Mouse (Mus musculus) CH12.LX (cell line): ENCODE measurements around the gene Tbx21. TPM values are rescaled to one million over a fixed set of nuclear protein-coding genes. Genes with fewer than 3 reads are reported as not detected.
A peak's percentile ranks its signal among the peaks of the same experiment; 100 is the strongest.

Experiments
- DNase-seq: peaks from one replicate; pipeline ENCODE4 v3.0.0-alpha.2; 2013; ENCODE audit errors: extremely low read depth
- H3K27ac ChIP-seq: 2 replicates; pipeline ENCODE4 v1.5.1; 2012; ENCODE audit warnings: low read depth, mild to moderate bottlenecking, control low read depth, moderate library complexity; ENCODE audit not compliant: insufficient read depth
- H3K27me3 ChIP-seq: replicated peaks from 2 replicates; pipeline ENCODE3; 2012; ENCODE audit warnings: inconsistent platforms
- H3K36me3 ChIP-seq, 2 experiments: replicated peaks in 1 of 2; 2 replicates each; pipeline versions ENCODE3 to v1.6.1; 2012; ENCODE audit warnings: inconsistent platforms in 1 of 2, low read length in 1 of 2, mild to moderate bottlenecking in 1 of 2, mixed read lengths in 1 of 2, moderate library complexity in 1 of 2; ENCODE audit not compliant: control insufficient read depth in 1 of 2, insufficient read depth in 1 of 2
- H3K4me1 ChIP-seq, 2 experiments: 2 replicates each; pipeline ENCODE4 v1.6.1; 2012; ENCODE audit warnings: inconsistent platforms in 1 of 2, moderate library complexity in 1 of 2; ENCODE audit not compliant: insufficient read depth in 2 of 2, control insufficient read depth in 1 of 2
- H3K4me2 ChIP-seq: 2 replicates; pipeline ENCODE4 v1.6.1; 2012; ENCODE audit warnings: low read depth, mild to moderate bottlenecking, control low read depth; ENCODE audit not compliant: poor library complexity, insufficient read depth, severe bottlenecking
- H3K4me3 ChIP-seq, 3 experiments: fragments of 150-350 bp in 1 of 3; sonication (generic) in 1 of 3; replicated peaks in 1 of 3; 2 replicates each; pipeline versions ENCODE3 to v1.5.1; 2011 to 2012; ENCODE audit warnings: low read depth in 2 of 3, low read length in 2 of 3, mild to moderate bottlenecking in 2 of 3, moderate library complexity in 2 of 3, control low read depth in 1 of 3, improper control_type of control experiment in 1 of 3, inconsistent platforms in 1 of 3, mixed read lengths in 1 of 3; ENCODE audit not compliant: poor library complexity in 1 of 3
- H3K79me2 ChIP-seq: replicated peaks from 2 replicates; pipeline ENCODE4 v1.6.1; 2012; ENCODE audit warnings: mild to moderate bottlenecking, moderate library complexity; ENCODE audit not compliant: control insufficient read depth, poor library complexity, insufficient read depth, severe bottlenecking; ENCODE audit errors: extremely low read depth
- H3K9ac ChIP-seq: 2 replicates; pipeline ENCODE4 v1.6.1; 2012; ENCODE audit warnings: low read depth, mild to moderate bottlenecking, control low read depth, moderate library complexity; ENCODE audit not compliant: insufficient read depth
- H3K9me3 ChIP-seq: replicated peaks from 2 replicates; pipeline ENCODE3; 2012; ENCODE audit warnings: low read length, inconsistent platforms, mixed read lengths
- CHD1 ChIP-seq: IDR thresholded peaks from 2 replicates; pipeline ENCODE4 v1.6.1; 2012; ENCODE audit warnings: low read depth, low read length, improper control_type of control experiment, inconsistent platforms
- CHD2 ChIP-seq: IDR thresholded peaks from 2 replicates; pipeline ENCODE4 v1.6.1; 2011; ENCODE audit warnings: low read length, improper control_type of control experiment
- CTCF ChIP-seq, 2 experiments: IDR thresholded peaks in 1 of 2; conservative IDR thresholded peaks in 1 of 2; 2 replicates each; pipeline ENCODE4 v1.5.1; 2011 to 2012; ENCODE audit warnings: low read depth in 2 of 2, low read length in 2 of 2, improper control_type of control experiment in 1 of 2, inconsistent platforms in 1 of 2, mild to moderate bottlenecking in 1 of 2, moderate library complexity in 1 of 2
- ELF1 ChIP-seq: IDR thresholded peaks from 2 replicates; pipeline ENCODE4 v1.6.1; 2014; ENCODE audit warnings: low read depth, mild to moderate bottlenecking, inconsistent platforms, low read length, improper control_type of control experiment
- HCFC1 ChIP-seq: IDR thresholded peaks from 2 replicates; pipeline ENCODE4 v1.6.1; 2012; ENCODE audit warnings: low read depth, mild to moderate bottlenecking, inconsistent platforms, low read length, improper control_type of control experiment
- JUN ChIP-seq: IDR thresholded peaks from 2 replicates; pipeline ENCODE4 v1.6.1; 2011; ENCODE audit warnings: low read depth, mild to moderate bottlenecking, low read length, improper control_type of control experiment, moderate library complexity; ENCODE audit not compliant: insufficient read depth
- MAX ChIP-seq: IDR thresholded peaks from 2 replicates; pipeline ENCODE4 v1.6.1; 2011; ENCODE audit warnings: low read length, improper control_type of control experiment
- MXI1 ChIP-seq: IDR thresholded peaks from 2 replicates; pipeline ENCODE4 v1.6.1; 2011; ENCODE audit warnings: mild to moderate bottlenecking, low read depth, low read length, improper control_type of control experiment
- NELFE ChIP-seq: IDR thresholded peaks from 2 replicates; pipeline ENCODE4 v1.6.1; 2011; ENCODE audit warnings: low read depth, low read length, improper control_type of control experiment
- NRF1 ChIP-seq: IDR thresholded peaks from 2 replicates; pipeline ENCODE4 v1.6.1; 2014; ENCODE audit warnings: low read depth, mild to moderate bottlenecking, inconsistent platforms, low read length, improper control_type of control experiment, moderate library complexity
- POLR2A ChIP-seq: IDR thresholded peaks from 2 replicates; pipeline ENCODE4 v1.6.1; 2011; ENCODE audit warnings: low read depth, mild to moderate bottlenecking, improper control_type of control experiment, low read length
- SIN3A ChIP-seq: IDR thresholded peaks from 2 replicates; pipeline ENCODE4 v1.6.1; 2012; ENCODE audit warnings: low read length, improper control_type of control experiment, inconsistent platforms
- SMC3 ChIP-seq: IDR thresholded peaks from 2 replicates; pipeline ENCODE4 v1.6.1; 2011; ENCODE audit warnings: low read depth, low read length, improper control_type of control experiment
- TCF12 ChIP-seq: IDR thresholded peaks from 2 replicates; pipeline ENCODE4 v1.6.1; 2014; ENCODE audit warnings: low read depth, mild to moderate bottlenecking, inconsistent platforms, low read length, improper control_type of control experiment
- UBTF ChIP-seq: IDR thresholded peaks from 2 replicates; pipeline ENCODE4 v1.6.1; 2012; ENCODE audit warnings: low read depth, mild to moderate bottlenecking, inconsistent platforms, low read length, improper control_type of control experiment, moderate library complexity
- ZC3H11A ChIP-seq: IDR thresholded peaks from 2 replicates; pipeline ENCODE4 v1.6.1; 2012; ENCODE audit warnings: low read depth, mild to moderate bottlenecking, inconsistent platforms, low read length, improper control_type of control experiment
- dilution Hi-C: fragments of 300-500 bp; cut with MboI; formaldehyde crosslinking; loops from 2 replicates; pipeline ENCODE4 v1.14.3; 2020; ENCODE audit warnings: low sequenced_read_pairs; ENCODE audit not compliant: extremely low pct_unique_long_range_greater_than_20kb, extremely low pct_ligation_motif_present
- in situ Hi-C: fragments of 300-500 bp; cut with MboI; formaldehyde crosslinking; loops from 3 replicates; pipeline ENCODE4 v1.14.3; 2019; ENCODE audit warnings: low sequenced_read_pairs, low pct_ligation_motif_present, low pct_unique_long_range_greater_than_20kb, mixed read lengths
- polyA plus RNA-seq: library from polyadenylated mRNA; unstranded; fragments of >175 nt; gene quantifications from 2 replicates; pipeline ENCODE4 v1.2.1, GENCODE M21; 2012; ENCODE audit warnings: low read depth; ENCODE audit not compliant: insufficient read length
- total RNA-seq, 2 experiments: library from RNA; depleted of rRNA; stranded (reverse); fragments of 300-350 nt in 1 of 2; fragments of >200 nt in 1 of 2; gene quantifications; 2 replicates each; pipeline ENCODE4 v1.2.3; 2012 to 2014

Tbx21 gene
- total and polyA plus RNA-seq, 3 experiments, result 0.08 to 0.09 TPM; not detected in 1

- H3K27me3 ChIP-seq, result no peaks in the 10 kb centered on the region
- TF ChIP-seq SIN3A (peak; percentile 70; the same call in 1 of the 2 replicates), CTCF (conservative IDR thresholded peaks at IDR 0.05 in 1 of 2, IDR thresholded peaks at IDR 0.05 in 1 of 2; ENCODE audit: low read depth in 2 of 2, low read length in 2 of 2) (no peak), ELF1 (peak; percentile 59), NELFE (peak; percentile 35; the same call in 1 of the 2 replicates), UBTF (no peak), CHD1 (no peak), HCFC1 (0 out of 2 replicates have a peak, but pooled peaks have one; percentile 36), MXI1 (peak; percentile 78), TCF12 (peak; percentile 51; the same call in 1 of the 2 replicates), JUN (no peak), POLR2A (peak; percentile 56; the same call in 1 of the 2 replicates), MAX (no peak; the same call in 1 of the 2 replicates), NRF1 (no peak), CHD2 (no peak)
- H3K9me3 ChIP-seq, result no peaks in the 10 kb centered on the region
- peak overlapping the region; percentile 74 to 95 (median 92) for H3K4me3 ChIP-seq
- dilution Hi-C loops (no loop called here), in situ Hi-C loops (no loop called here)
- DNase-seq, result peak; percentile 79
- peaks cover 14 to 29% of the 10 kb centered on the region in 2 experiments for H3K4me1 ChIP-seq
- peak overlapping the region; percentile 81; the same call in 1 of the 2 replicates for H3K9ac ChIP-seq
- no peak overlapping the region for H3K27ac ChIP-seq
- H3K79me2 ChIP-seq, result peaks cover 15% of the 10 kb centered on the region
- peak overlapping the region; percentile 92 for H3K4me2 ChIP-seq
- peaks cover 55 to 64% of the 10 kb centered on the region in 2 experiments for H3K36me3 ChIP-seq
These were observed 62.9 kb downstream of the Tbx21 start for GRCm38 (mm10) chr11:97052219-97052646.

- H3K36me3 ChIP-seq, result peaks cover 52 to 63% of the 10 kb centered on the region in 2 experiments
- peaks cover 14 to 29% of the 10 kb centered on the region in 2 experiments for H3K4me1 ChIP-seq
- H3K9ac ChIP-seq, result peak overlapping the region; percentile 81
- in situ Hi-C loops, result no loop called here
- no peaks in the 10 kb centered on the region for H3K9me3 ChIP-seq
- no peaks in the 10 kb centered on the region for H3K27me3 ChIP-seq
- H3K79me2 ChIP-seq, result peaks cover 15% of the 10 kb centered on the region
- TF ChIP-seq ZC3H11A (no peak), TCF12 (no peak), SIN3A (0 out of 2 replicates have a peak, but pooled peaks have one; percentile 11), SMC3 (no peak), NRF1 (0 out of 2 replicates have a peak, but pooled peaks have one; percentile 0)
- TF ChIP-seq, all 38 proteins: peak for 2
- peak overlapping the region; percentile 92 for H3K4me2 ChIP-seq
- peak overlapping the region; percentile 74 to 95 (median 92) for H3K4me3 ChIP-seq
- peak overlapping the region; percentile 40 for H3K27ac ChIP-seq
- DNase-seq, result no peak
- dilution Hi-C loops, result no loop called here
These were observed 64.1 kb downstream of the Tbx21 start for GRCm38 (mm10) chr11:97050944-97051586.
